Mouse (Mus musculus) thymus, adult 2 months (tissue): ENCODE results near the gene Golga2.

Source experiments
- CTCF ChIP-seq: fragments of 200-500 bp; IDR thresholded peaks from 2 replicates; pipeline ENCODE4 v1.5.1; 2012; ENCODE audit warnings: mild to moderate bottlenecking, control low read depth, low read length, moderate library complexity, borderline replicate concordance; ENCODE audit not compliant: control insufficient read depth, poor library complexity, insufficient read depth; ENCODE audit errors: extremely low read depth
- POLR2A ChIP-seq: fragments of 200-500 bp; IDR thresholded peaks from 2 replicates; pipeline ENCODE4 v1.6.1; 2012; ENCODE audit warnings: mild to moderate bottlenecking, low read length, control low read depth, moderate library complexity; ENCODE audit not compliant: control insufficient read depth, poor library complexity, insufficient read depth; ENCODE audit errors: extremely low read depth

GRCm38 (mm10) chr2:32342539-32343350 lies 55.6 kb downstream of the Golga2 start:
- TF ChIP-seq CTCF (no peak), POLR2A (no peak)
